Mouse (Mus musculus): ENCODE results near the gene Pigyl. TPM values are rescaled to one million over a fixed set of nuclear protein-coding genes. Genes with fewer than 3 reads are reported as not detected.

Pigyl gene
- total RNA-seq, 1 experiment: 27.3 TPM

DNA sequence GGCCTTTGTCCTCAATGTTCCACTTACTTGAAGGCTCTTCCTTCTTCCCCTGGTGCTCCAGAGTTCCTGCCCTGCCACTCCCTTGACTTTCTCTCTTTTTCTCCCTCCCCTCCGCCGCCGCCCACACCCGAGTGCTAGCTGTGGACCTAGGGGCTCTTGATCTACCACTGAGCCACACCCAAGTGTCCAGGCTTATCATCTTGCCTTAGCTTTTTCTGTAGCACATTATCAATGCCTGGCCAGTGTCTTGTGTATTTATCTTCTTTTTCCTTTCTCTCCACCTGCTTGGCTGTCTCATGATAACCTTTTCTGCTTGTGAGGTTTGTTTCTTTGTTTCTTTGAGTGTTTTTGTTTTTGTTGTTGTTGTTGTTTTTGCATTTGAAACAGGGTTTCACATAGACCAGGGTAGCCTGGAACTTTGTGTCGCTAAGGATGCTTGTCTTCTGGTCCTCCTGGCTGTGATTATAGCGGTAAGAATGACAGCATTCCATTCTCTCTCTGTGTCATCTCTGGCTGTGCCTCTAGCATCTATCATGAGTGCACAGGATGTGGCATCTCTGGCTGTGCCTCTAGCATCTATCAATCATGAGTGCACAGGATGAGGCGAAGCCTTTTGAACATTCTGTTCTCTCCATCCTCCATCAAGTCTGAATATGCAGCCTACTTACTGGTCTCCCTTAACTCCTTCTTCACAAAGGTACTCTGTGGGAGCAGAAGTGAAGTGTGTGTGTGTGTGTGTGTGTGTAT lies 20.8 kb upstream of the Pigyl start, which contains the start of gene Acp5:
Acp5 (minus strand) TSS at position 68 of the 747 bp plus-strand sequence.
- Histone ChIP-seq H3K36me3 (ENCODE audit: control insufficient read depth, insufficient read depth, low read length, poor library complexity, severe bottlenecking) (no peaks in the 10 kb centered on the region), H3K4me1 (ENCODE audit: control insufficient read depth in 2 of 2, insufficient read depth in 2 of 2, low read length in 2 of 2, poor library complexity in 1 of 2) (peaks cover 2 to 16% of the 10 kb centered on the region in 2 experiments; a peak in 2 of 4 replicates), H3K9ac (ENCODE audit: insufficient read depth, low read depth, low read length, poor library complexity, severe bottlenecking) (no peak within 1 kb of the TSS), H3K9me3 (ENCODE audit: control insufficient read depth, insufficient read depth, low read depth, low read length) (no peaks in the 10 kb centered on the region), H3K4me3 (ENCODE audit: insufficient read depth in 1 of 2, low read depth in 1 of 2, low read length in 2 of 2, poor library complexity in 1 of 2, severe bottlenecking in 1 of 2) (no peak within 1 kb of the TSS), H3K27ac (ENCODE audit: insufficient read depth, low read depth, low read length, poor library complexity, severe bottlenecking) (no peak within 1 kb of the TSS)
- in situ Hi-C loops (cut with MboI; ENCODE audit: low sequenced_read_pairs in 2 of 2, unreplicated experiment in 2 of 2): no loop called here
- no peak for TF ChIP-seq MAFK (IDR thresholded peaks at IDR 0.05; ENCODE audit: insufficient read depth, low read depth, low read length)
- no peak for TF ChIP-seq CHD2 (IDR thresholded peaks at IDR 0.05; ENCODE audit: low read depth, low read length)
- no peak for TF ChIP-seq HCFC1 (IDR thresholded peaks at IDR 0.05; ENCODE audit: borderline replicate concordance, insufficient read depth, low read length)
- TF ChIP-seq ZNF384 (IDR thresholded peaks at IDR 0.05; ENCODE audit: low read depth, low read length): no peak
- no peak for TF ChIP-seq ZC3H11A (IDR thresholded peaks at IDR 0.05; ENCODE audit: borderline replicate concordance, low read depth, low read length)
- DNase-seq (ENCODE audit: low read depth, low spot score): no peak

DNA sequence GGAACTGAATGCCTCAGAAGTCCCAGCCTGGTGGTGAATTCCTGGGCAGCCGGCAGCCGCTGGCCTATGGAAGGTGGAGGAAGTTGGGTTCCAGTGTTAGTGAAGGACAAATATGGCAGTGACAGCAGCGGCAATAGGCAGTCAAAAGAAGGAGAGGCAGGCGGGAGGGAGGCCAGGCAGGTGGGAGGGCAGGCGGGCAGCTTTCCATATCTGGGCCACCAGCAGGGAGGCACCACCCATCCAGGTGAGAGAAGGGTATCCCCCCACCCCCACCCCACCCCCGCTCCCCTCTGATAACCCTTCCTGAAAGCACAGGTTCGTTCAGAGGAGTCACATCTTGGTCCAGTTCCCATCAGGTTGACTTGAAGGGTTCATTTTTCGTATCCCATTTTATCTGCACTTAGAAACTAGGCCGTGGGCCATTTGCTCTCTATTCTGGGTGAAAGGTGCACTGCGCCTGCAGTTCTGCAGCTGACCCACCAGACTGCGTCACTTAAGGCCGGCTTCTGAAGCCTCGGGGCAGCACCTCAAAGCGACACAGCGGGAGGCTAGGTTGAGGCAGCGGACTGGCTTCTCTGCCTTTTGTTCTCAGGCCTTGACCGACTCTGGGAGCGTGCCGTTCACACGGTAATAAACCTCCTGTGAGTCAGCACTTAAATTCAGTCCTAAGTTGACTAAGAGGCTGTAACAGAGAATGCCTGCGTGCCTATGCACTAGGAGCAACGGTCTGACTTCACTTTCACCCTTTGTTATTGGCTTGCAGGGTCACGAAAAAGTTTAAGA lies 19.7 kb upstream of the Pigyl start:
- H3K27ac ChIP-seq (ENCODE audit: insufficient read depth, low read depth, low read length, poor library complexity, severe bottlenecking): peak overlapping the region; percentile 18; the same call in 1 of the 2 replicates
- no peak overlapping the region for H3K4me3 ChIP-seq (ENCODE audit: insufficient read depth in 1 of 2, low read depth in 1 of 2, low read length in 2 of 2, poor library complexity in 1 of 2, severe bottlenecking in 1 of 2)
- H3K36me3 ChIP-seq (ENCODE audit: control insufficient read depth, insufficient read depth, low read length, poor library complexity, severe bottlenecking): no peaks in the 10 kb centered on the region
- peaks cover 2 to 16% of the 10 kb centered on the region in 2 experiments; a peak in 2 of 4 replicates for H3K4me1 ChIP-seq (ENCODE audit: control insufficient read depth in 2 of 2, insufficient read depth in 2 of 2, low read length in 2 of 2, poor library complexity in 1 of 2)
- H3K9ac ChIP-seq (ENCODE audit: insufficient read depth, low read depth, low read length, poor library complexity, severe bottlenecking): no peak overlapping the region
- H3K9me3 ChIP-seq (ENCODE audit: control insufficient read depth, insufficient read depth, low read depth, low read length): no peaks in the 10 kb centered on the region
- TF ChIP-seq ZC3H11A (IDR thresholded peaks at IDR 0.05; ENCODE audit: borderline replicate concordance, low read depth, low read length) (no peak), MAFK (IDR thresholded peaks at IDR 0.05; ENCODE audit: insufficient read depth, low read depth, low read length) (peak; percentile 98)
- DNase-seq (ENCODE audit: low read depth, low spot score): peak; percentile 95
- in situ Hi-C loops (cut with MboI; ENCODE audit: low sequenced_read_pairs in 2 of 2, unreplicated experiment in 2 of 2): no loop called here

DNA sequence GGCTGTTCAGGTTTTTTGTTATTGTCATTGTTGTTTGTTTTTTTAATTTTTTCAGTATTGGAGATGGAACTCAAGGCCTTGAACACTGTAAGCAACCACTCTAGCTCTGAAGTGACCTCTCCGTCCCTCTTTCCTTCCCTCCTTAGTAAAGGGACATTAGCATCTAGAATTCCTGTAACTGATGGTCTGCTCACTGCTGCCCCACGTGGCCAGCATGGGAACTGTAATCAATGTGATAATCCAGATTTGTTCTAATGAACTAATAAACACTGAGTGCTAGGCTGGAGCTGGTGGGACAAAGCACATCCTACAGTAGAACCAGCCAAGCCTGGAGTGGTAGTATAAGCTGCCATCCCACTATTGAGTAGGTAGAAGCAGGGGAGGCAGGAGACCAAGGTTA lies 18.2 kb upstream of the Pigyl start:
- no peak for DNase-seq (ENCODE audit: low read depth, low spot score)
- Histone ChIP-seq H3K4me1 (ENCODE audit: control insufficient read depth in 2 of 2, insufficient read depth in 2 of 2, low read length in 2 of 2, poor library complexity in 1 of 2) (peaks cover 2 to 14% of the 10 kb centered on the region in 2 experiments; a peak in 2 of 4 replicates), H3K4me3 (ENCODE audit: insufficient read depth in 1 of 2, low read depth in 1 of 2, low read length in 2 of 2, poor library complexity in 1 of 2, severe bottlenecking in 1 of 2) (no peak overlapping the region), H3K36me3 (ENCODE audit: control insufficient read depth, insufficient read depth, low read length, poor library complexity, severe bottlenecking) (no peaks in the 10 kb centered on the region), H3K9me3 (ENCODE audit: control insufficient read depth, insufficient read depth, low read depth, low read length) (no peaks in the 10 kb centered on the region), H3K9ac (ENCODE audit: insufficient read depth, low read depth, low read length, poor library complexity, severe bottlenecking) (no peak overlapping the region), H3K27ac (ENCODE audit: insufficient read depth, low read depth, low read length, poor library complexity, severe bottlenecking) (no peak overlapping the region)
- TF ChIP-seq ZNF384 (IDR thresholded peaks at IDR 0.05; ENCODE audit: low read depth, low read length): no peak
- no peak for TF ChIP-seq ZC3H11A (IDR thresholded peaks at IDR 0.05; ENCODE audit: borderline replicate concordance, low read depth, low read length)
- TF ChIP-seq MAFK (IDR thresholded peaks at IDR 0.05; ENCODE audit: insufficient read depth, low read depth, low read length): no peak
- TF ChIP-seq CHD2 (IDR thresholded peaks at IDR 0.05; ENCODE audit: low read depth, low read length): no peak
- no peak for TF ChIP-seq HCFC1 (IDR thresholded peaks at IDR 0.05; ENCODE audit: borderline replicate concordance, insufficient read depth, low read length)
- in situ Hi-C loops (cut with MboI; ENCODE audit: low sequenced_read_pairs in 2 of 2, unreplicated experiment in 2 of 2): no loop called here

DNA sequence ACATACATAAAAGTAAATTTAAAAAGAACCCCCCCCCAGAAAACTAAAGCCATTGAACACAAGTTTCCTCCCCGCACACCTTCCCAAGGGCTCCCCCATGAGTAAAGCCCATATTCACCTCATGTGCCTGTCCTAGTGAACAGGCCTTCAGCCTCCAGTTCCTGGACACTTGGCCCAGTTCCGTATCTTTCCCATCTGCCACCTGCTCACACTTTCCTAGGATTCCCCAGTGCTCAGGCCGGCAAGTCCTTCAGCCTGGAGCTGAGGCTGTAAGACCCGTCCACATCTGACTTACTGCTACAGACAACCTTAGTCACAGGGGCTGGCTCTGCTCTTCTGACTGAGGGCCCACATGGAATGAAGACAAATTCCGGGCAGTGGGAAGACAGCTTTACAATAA lies 16.9 kb upstream of the Pigyl start:
- in situ Hi-C loops (cut with MboI; ENCODE audit: low sequenced_read_pairs in 2 of 2, unreplicated experiment in 2 of 2): loop anchor here in 1 of 2 experiments (10.0 kb wide), 1 partner anchor 165 kb away; no protein-coding TSS in a partner anchor
- no peak for TF ChIP-seq ZNF384 (IDR thresholded peaks at IDR 0.05; ENCODE audit: low read depth, low read length)

More for the DNA sequence above, 16.9 kb upstream of the Pigyl start:
- H3K36me3 ChIP-seq (ENCODE audit: control insufficient read depth, insufficient read depth, low read length, poor library complexity, severe bottlenecking): no peaks in the 10 kb centered on the region
- no peaks in the 10 kb centered on the region for H3K9me3 ChIP-seq (ENCODE audit: control insufficient read depth, insufficient read depth, low read depth, low read length)
- DNase-seq (ENCODE audit: low read depth, low spot score): no peak
- H3K27ac ChIP-seq (ENCODE audit: insufficient read depth, low read depth, low read length, poor library complexity, severe bottlenecking): no peak overlapping the region
- H3K9ac ChIP-seq (ENCODE audit: insufficient read depth, low read depth, low read length, poor library complexity, severe bottlenecking): no peak overlapping the region
- peaks cover 2 to 12% of the 10 kb centered on the region in 2 experiments; a peak in 2 of 4 replicates for H3K4me1 ChIP-seq (ENCODE audit: control insufficient read depth in 2 of 2, insufficient read depth in 2 of 2, low read length in 2 of 2, poor library complexity in 1 of 2)
- H3K4me3 ChIP-seq (ENCODE audit: insufficient read depth in 1 of 2, low read depth in 1 of 2, low read length in 2 of 2, poor library complexity in 1 of 2, severe bottlenecking in 1 of 2): no peak overlapping the region

All from ES-E14 (cell line).